Mouse (Mus musculus): ENCODE data around the gene Dusp8. TPM values are rescaled to one million over a fixed set of nuclear protein-coding genes. Genes with fewer than 3 reads are reported as not detected.
"Not testable (repeated sequence)": the region's sequence is repeated elsewhere in the genome, so short reads cannot be mapped to it uniquely, and the experiment has no call there.

The Dusp8 gene
- 5.5 and 6.9 TPM in 2 replicates for polyA plus RNA-seq (2015; fragmentation: Nextera tagmentation; extraction: Ambion mirVana)

DNA sequence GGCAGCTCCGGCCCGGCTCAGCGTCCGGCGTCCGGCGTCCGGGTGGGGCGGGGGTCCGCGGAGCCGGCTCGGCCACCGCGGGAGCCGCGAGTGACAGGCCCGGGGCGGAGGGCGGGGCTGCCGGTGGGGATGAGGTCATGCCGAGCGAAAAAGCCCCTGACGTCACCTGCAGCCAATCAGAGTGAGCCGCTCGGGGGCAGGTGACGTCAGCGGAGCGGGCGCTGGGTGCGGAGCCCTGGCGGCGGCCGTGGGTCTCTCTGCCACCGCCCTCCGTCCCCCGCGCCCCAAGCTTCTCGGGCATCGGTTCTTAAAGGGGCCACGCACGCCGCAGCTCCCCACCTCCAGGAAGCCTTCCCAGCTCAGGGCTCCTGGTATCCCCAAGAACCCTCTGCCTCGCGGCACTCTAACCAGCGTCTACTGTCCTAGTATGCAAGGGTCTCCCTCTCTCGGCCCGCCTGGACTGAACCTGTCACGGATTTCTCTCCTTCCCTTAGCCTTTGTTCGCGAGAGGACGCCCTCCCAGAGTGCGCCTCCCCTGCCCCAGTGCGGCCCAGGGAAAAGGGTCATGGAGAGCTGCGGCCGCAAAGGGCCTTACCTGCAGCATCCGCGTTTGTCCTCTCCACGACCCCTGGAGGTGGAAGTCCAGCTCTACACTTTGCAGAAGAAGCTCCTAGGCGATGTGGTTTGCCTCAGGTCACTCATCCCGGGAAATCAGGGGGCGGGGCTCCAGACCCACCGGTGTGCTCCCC is at the start of gene Dusp8:
Dusp8 (minus strand) TSS at position 661 of the 749 bp plus-strand sequence.
- Histone ChIP-seq H3K27ac (no peak within 1 kb of the TSS), H3K9ac (peak within 1 kb of the TSS; percentile 62), H3K4me2 (peak within 1 kb of the TSS; percentile 93), H3K27me3 (peaks cover 94% of the 10 kb centered on the region), H3K36me3 (no peaks in the 10 kb centered on the region), H3K4me1 (peaks cover 19% of the 10 kb centered on the region), H3K4me3 (peak within 1 kb of the TSS; percentile 71), H3K9me3 (no peaks in the 10 kb centered on the region)
- under 1% methylated on average over 61 of the region's 63 CpGs for WGBS
- peak; percentile 80 for ATAC-seq (ENCODE audit: insufficient number of reproducible peaks, low FRiP score, low TSS enrichment, low read depth)

DNA sequence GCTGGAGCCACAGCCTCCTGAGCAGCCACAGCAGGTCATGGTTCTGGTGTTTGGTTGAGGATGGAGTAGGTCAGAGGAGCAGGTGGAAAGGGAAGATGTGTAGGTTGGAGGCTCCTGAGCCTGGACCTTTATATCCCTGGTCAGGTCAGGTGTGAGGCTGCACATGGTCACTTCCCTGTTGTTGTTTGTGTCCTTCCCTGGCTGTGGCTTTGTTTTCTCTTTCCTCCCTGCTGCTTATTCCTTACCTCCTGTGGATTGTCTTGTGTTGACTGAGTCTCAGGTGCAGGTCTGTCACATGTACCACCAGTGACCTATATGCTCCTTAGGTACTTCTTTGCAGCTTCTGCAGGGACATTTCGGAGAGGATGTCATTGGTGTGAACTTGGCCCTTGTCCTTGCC is 48.9 kb upstream of the Dusp8 start, which contains the start of gene Gm45337:
Gm45337 (minus strand) TSS at position 101 of the 400 bp plus-strand sequence.
- H3K4me1 ChIP-seq, result no peaks in the 10 kb centered on the region
- H3K27ac ChIP-seq, result no peak within 1 kb of the TSS
- H3K36me3 ChIP-seq, result no peaks in the 10 kb centered on the region
- WGBS, result 63% methylated on average over 1 of the region's 1 CpGs
- no peak for ATAC-seq (ENCODE audit: insufficient number of reproducible peaks, low FRiP score, low TSS enrichment, low read depth)
- no peaks in the 10 kb centered on the region for H3K9me3 ChIP-seq
- H3K9ac ChIP-seq, result no peak within 1 kb of the TSS
- H3K27me3 ChIP-seq, result no peaks in the 10 kb centered on the region; the same call in 1 of the 2 replicates
- no peak within 1 kb of the TSS for H3K4me2 ChIP-seq
- H3K4me3 ChIP-seq, result no peak within 1 kb of the TSS

DNA sequence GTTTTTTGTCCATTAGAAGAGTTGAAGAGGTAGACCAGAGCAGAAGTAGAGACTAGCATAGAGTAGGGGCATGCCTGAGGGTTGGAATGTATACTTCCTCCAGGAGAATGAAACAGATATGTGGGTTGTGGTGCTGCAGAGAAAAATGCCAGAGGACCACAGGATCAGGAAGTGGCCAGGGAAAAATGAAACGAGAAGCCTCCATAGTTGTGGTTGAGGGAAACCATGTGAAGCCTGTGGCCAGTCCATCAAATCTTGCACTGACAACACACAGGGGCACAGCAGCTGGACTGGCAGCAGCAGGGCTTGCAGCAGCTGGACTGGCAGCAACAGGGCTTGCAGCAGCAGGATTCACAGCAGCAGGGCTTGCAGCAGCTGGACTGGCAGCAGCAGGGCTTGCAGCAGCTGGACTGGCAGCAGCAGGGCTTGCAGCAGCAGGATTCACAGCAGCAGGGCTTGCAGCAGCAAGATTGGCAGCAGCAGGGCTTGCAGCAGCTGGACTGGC is 47.9 kb upstream of the Dusp8 start:
- H3K9ac ChIP-seq; H3K4me2 ChIP-seq; H3K4me1 ChIP-seq; H3K27me3 ChIP-seq; ATAC-seq (ENCODE audit: insufficient number of reproducible peaks, low FRiP score, low TSS enrichment, low read depth); H3K4me3 ChIP-seq; H3K27ac ChIP-seq; H3K36me3 ChIP-seq; H3K9me3 ChIP-seq: not testable (repeated sequence)
- 21% methylated on average over 1 of the region's 1 CpGs for WGBS

DNA sequence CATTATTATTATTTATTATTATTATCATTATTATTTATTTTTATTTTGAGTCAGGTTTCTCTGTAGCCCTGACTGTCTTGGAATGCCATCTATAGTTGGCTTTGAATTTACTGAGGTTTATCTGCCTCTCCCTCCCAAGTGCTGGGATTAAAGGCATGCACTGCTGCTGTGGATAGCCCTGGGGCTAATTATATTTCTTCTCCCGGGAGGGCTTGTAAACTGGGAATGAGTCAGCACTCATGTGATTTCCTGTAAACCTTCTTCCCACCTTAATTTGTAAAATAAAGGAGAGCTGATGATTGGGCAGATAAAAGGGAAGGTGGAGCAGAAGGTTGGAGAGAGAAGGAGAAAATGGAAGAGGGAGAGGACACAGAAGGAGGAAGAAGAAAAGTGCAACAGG is 45.1 kb upstream of the Dusp8 start:
- Histone ChIP-seq H3K9me3 (no peaks in the 10 kb centered on the region), H3K4me3 (no peak overlapping the region), H3K27me3 (no peaks in the 10 kb centered on the region), H3K4me1 (no peaks in the 10 kb centered on the region), H3K4me2 (no peak overlapping the region), H3K36me3 (no peaks in the 10 kb centered on the region), H3K27ac (no peak overlapping the region), H3K9ac (no peak overlapping the region)
- no peak for ATAC-seq (ENCODE audit: insufficient number of reproducible peaks, low FRiP score, low TSS enrichment, low read depth)
- WGBS, result 0% methylated on average over 1 of the region's 1 CpGs

DNA sequence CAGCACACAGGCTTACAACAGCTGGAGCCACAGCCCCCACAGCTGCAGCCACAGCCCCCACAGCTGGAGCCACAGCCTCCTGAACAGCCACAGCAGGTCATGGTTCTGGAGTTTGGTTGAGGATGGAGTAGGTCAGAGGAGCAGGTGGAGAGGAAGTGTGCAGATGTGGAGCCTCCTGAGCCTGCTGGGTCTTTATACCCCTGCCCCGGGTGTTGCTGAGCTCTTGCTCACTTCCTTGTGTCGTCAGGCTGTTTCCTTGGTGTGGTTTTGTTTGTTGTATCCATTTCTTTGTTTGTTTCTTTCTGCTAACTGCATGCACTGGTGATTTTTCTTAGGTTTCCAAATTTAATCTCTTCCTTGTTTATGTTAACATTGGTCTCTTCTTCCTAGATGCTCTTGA is 40.3 kb upstream of the Dusp8 start, which contains the start of gene Gm39115:
Gm39115 (minus strand) TSS at position 101 of the 400 bp plus-strand sequence.
- H3K9ac ChIP-seq, result not testable (repeated sequence)

DNA sequence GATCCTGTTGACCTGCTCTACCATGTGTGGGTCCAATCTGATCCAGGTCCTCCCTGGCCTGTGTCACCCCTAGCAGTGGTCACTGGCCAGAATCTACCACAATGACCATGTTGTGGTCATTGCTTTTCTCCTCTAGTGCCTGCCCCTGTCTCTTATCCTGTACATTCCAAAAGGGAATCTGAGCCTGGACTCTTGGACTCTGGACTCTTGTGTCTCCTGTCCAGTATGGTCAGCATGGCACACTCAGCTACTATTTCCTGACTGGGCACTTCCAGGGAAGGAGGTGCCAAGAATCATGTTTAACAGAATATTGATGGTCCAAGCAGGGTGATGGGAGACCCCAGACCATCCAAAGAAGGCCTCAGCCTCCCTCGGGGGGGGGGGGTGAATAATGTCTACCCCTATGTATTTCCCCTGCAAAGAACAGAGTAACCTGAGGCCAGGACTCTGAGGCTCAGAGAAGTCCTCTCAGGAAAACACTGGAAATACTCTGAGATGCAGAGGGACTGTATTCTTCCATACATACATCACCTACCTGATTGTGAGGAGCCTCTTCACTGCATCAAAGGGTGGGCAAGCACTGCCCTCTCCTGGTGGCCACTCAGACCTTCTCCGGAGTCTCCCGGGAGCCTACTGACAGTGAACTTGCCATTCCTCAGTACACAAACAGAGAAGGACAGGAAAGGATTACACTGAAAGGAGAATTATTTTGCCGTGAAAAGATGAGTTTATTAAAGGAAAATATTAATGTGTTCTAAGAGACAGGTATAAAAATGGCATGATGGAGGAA is 38.8 kb upstream of the Dusp8 start:
- Histone ChIP-seq H3K27ac (no peak overlapping the region), H3K9me3 (no peaks in the 10 kb centered on the region), H3K4me3 (no peak overlapping the region), H3K9ac (no peak overlapping the region), H3K4me2 (no peak overlapping the region), H3K36me3 (no peaks in the 10 kb centered on the region), H3K27me3 (0 out of 2 replicates have a peak, but pooled peaks cover 6% of the 10 kb centered on the region), H3K4me1 (no peaks in the 10 kb centered on the region)
- WGBS, result 58% methylated on average over 4 of the region's 4 CpGs
- ATAC-seq (ENCODE audit: insufficient number of reproducible peaks, low FRiP score, low TSS enrichment, low read depth), result no peak

More for the DNA sequence above, 40.3 kb upstream of the Dusp8 start, which contains the start of gene Gm39115:
- H3K27me3 ChIP-seq; H3K4me1 ChIP-seq; H3K9me3 ChIP-seq; H3K4me2 ChIP-seq; H3K27ac ChIP-seq; H3K4me3 ChIP-seq; H3K36me3 ChIP-seq; ATAC-seq (ENCODE audit: insufficient number of reproducible peaks, low FRiP score, low TSS enrichment, low read depth): not testable (repeated sequence)
- WGBS, result 37% methylated on average over 2 of the region's 2 CpGs

DNA sequence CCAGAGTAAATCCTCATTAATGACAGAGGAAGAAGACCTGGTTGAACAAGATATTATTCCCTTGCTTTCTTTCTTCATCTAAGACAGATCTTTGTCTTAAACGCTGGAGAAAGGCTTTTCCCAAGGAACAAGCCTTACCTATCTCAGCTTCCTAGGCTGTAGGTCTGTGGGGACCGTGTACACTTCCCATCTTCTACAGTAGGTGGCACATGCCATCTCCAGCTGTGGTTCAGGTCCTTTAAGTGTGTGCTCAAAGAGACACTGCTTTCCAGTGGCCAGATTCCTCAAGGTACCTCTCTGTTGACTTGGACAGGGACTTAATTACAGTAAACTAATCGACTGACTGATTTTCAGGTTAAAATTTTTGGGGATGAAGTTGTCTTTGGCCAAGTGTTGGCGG is 33.2 kb upstream of the Dusp8 start:
- 56% methylated on average over 4 of the region's 4 CpGs for whole genome bisulfite sequencing

DNA sequence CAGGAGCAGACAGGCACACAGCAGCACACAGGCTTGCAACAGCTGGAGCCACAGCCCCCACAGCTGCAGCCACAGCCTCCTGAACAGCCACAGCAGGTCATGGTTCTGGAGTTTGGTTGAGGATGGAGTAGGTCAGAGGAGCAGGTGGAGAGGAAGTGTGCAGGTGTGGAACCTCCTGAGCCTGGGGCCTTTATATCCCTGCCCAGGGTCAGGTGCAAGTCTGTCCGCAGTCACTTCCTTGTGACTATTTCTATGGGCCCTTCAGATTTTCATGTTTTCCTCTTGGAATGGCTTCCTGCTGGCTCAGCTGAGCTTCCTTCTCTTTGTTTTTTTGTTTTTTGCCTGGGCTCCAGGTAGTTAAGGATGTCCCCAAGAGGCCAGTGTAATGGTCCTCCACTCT is 25.0 kb upstream of the Dusp8 start, which contains the start of gene Gm45618:
Gm45618 (minus strand) TSS at position 101 of the 400 bp plus-strand sequence.
- not testable (repeated sequence) for H3K9me3 ChIP-seq; H3K27me3 ChIP-seq; H3K4me3 ChIP-seq; H3K4me1 ChIP-seq; ATAC-seq (ENCODE audit: insufficient number of reproducible peaks, low FRiP score, low TSS enrichment, low read depth); H3K9ac ChIP-seq; H3K4me2 ChIP-seq; H3K27ac ChIP-seq; H3K36me3 ChIP-seq
- WGBS, result 83% methylated on average over 1 of the region's 1 CpGs

More for the DNA sequence above, 33.2 kb upstream of the Dusp8 start:
- Histone ChIP-seq H3K4me1 (no peaks in the 10 kb centered on the region), H3K9ac (no peak overlapping the region), H3K27ac (no peak overlapping the region), H3K4me2 (no peak overlapping the region), H3K9me3 (no peaks in the 10 kb centered on the region), H3K36me3 (no peaks in the 10 kb centered on the region), H3K4me3 (no peak overlapping the region), H3K27me3 (0 out of 2 replicates have a peak, but pooled peaks cover under 1% of the 10 kb centered on the region)
- ATAC-seq (ENCODE audit: insufficient number of reproducible peaks, low FRiP score, low TSS enrichment, low read depth), result no peak

DNA sequence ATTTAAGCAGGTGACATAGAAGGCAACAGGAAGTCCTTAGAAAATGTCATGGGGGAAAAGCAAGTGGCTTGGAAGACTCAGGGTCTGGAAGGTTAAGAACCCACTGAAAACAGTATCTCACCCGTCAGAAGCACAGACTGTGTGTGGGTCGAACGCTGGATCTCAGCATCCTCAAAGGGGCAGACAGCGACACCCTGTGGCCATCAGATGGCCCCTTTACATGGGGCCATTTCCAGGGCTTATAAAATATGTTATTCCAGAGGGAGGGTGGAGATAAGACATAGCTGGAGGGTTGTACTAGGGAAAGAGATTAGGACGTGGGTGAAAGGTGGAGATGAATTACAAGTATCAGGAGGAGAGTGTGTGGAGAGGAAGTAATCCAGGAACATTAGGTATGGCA is 24.0 kb upstream of the Dusp8 start:
- Histone ChIP-seq H3K27me3 (no peaks in the 10 kb centered on the region), H3K4me1 (no peaks in the 10 kb centered on the region), H3K27ac (no peak overlapping the region), H3K9ac (no peak overlapping the region), H3K36me3 (no peaks in the 10 kb centered on the region), H3K4me2 (no peak overlapping the region), H3K9me3 (no peaks in the 10 kb centered on the region), H3K4me3 (no peak overlapping the region)
- ATAC-seq (ENCODE audit: insufficient number of reproducible peaks, low FRiP score, low TSS enrichment, low read depth), result no peak
- 18% methylated on average over 5 of the region's 5 CpGs for WGBS

DNA sequence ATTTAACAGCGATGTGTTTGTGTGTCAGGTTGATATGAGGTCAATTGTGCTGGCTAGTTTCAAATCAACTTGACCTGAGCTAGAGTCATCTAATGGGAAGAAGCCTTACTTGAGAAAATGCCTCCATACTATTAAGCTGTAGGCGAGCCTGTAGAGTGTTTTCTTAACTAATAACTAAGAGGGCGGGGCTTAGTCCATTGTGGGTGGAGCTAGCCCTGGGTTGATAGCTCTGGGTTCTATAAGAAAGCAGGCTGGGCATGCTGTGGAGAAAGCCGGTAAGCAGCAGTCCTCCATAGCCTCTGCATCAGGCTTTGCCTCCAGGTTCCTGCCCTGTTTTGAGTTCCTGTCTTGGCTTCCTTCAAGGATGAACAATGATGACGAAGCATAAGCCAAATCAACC is 9.1 kb upstream of the Dusp8 start:
- Histone ChIP-seq H3K4me1 (no peaks in the 10 kb centered on the region), H3K36me3 (no peaks in the 10 kb centered on the region), H3K27me3 (peaks cover 6% of the 10 kb centered on the region; the same call in 1 of the 2 replicates), H3K9ac (no peak overlapping the region), H3K4me2 (no peak overlapping the region), H3K27ac (no peak overlapping the region), H3K9me3 (no peaks in the 10 kb centered on the region), H3K4me3 (no peak overlapping the region)
- ATAC-seq (ENCODE audit: insufficient number of reproducible peaks, low FRiP score, low TSS enrichment, low read depth), result no peak
- WGBS, result 48% methylated on average over 5 of the region's 5 CpGs

DNA sequence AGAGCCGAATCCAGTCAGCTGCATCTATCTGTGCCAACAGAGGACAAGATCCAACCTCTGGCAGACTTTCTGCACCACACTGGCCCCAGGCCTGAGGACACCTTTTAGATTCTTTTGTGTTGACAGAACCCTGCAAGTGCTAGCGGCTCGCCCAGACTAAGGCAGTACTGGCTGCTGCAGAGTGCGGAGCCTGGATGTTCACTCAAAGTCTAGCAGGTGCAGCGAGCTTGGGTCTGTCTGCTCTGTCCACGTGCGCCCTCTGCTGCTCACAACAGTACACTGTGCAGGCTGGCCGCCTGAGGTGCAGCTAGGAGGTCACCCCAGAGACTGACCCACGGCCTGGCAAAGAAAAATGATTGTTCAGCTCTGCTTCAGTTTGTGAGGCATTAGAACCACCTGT is 2.1 kb upstream of the Dusp8 start:
- ATAC-seq (ENCODE audit: insufficient number of reproducible peaks, low FRiP score, low TSS enrichment, low read depth), result no peak
- H3K4me2 ChIP-seq, result no peak overlapping the region
- H3K36me3 ChIP-seq, result no peaks in the 10 kb centered on the region
- H3K4me1 ChIP-seq, result peaks cover 19% of the 10 kb centered on the region
- 12% methylated on average over 9 of the region's 9 CpGs for WGBS
- H3K27ac ChIP-seq, result no peak overlapping the region
- no peak overlapping the region for H3K4me3 ChIP-seq
- H3K27me3 ChIP-seq, result peaks cover 71% of the 10 kb centered on the region
- no peaks in the 10 kb centered on the region for H3K9me3 ChIP-seq
- H3K9ac ChIP-seq, result no peak overlapping the region

DNA sequence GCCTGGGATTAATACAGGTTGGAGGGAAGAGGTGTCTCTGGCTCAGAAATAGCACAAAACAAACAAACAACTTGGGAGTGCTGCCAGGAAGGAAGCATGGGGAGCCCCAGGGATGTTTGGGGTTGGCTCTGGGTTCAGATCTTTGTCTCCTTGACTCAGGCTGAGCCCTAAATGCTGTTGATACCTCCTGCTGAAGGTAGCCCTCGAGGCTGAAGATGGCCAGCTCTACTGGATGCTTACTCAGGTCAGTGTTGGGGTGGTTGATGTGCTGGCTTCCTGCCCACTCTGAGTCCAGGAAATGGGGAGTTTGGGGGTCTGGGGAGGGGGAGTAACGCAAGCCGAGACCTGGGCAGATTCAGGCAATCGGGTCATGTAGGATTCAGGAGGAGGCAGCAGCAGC is 1.1 kb upstream of the Dusp8 start:
- WGBS, result 65% methylated on average over 4 of the region's 4 CpGs
- H3K4me3 ChIP-seq, result no peak overlapping the region
- ATAC-seq (ENCODE audit: insufficient number of reproducible peaks, low FRiP score, low TSS enrichment, low read depth), result no peak
- H3K4me2 ChIP-seq, result no peak overlapping the region
- no peak overlapping the region for H3K27ac ChIP-seq
- H3K9me3 ChIP-seq, result no peaks in the 10 kb centered on the region
- peaks cover 19% of the 10 kb centered on the region for H3K4me1 ChIP-seq
- H3K9ac ChIP-seq, result no peak overlapping the region
- no peaks in the 10 kb centered on the region for H3K36me3 ChIP-seq
- H3K27me3 ChIP-seq, result peaks cover 81% of the 10 kb centered on the region

Data from limb, embryonic 15.5 days (tissue).